Mouse (Mus musculus) MEL (cell line): Measurements from ENCODE around the gene Dock3. TPM values are rescaled to one million over a fixed set of nuclear protein-coding genes. Genes with fewer than 3 reads are reported as not detected.
"Not testable (repeated sequence)": the region's sequence is repeated elsewhere in the genome, so short reads cannot be mapped to it uniquely, and the experiment has no call there.

ENCODE experiments used
- DNase-seq: peaks from one replicate; pipeline ENCODE4 v3.0.0; 2011; ENCODE audit warnings: low read depth, low spot score
- H3K27ac ChIP-seq: 2 replicates; pipeline ENCODE4 v1.5.1; 2012; ENCODE audit warnings: low read depth, mild to moderate bottlenecking, control low read depth, low read length, moderate library complexity; ENCODE audit not compliant: control insufficient read depth
- H3K27me3 ChIP-seq, 2 experiments: fragments of 150-350 bp in 1 of 2; sonication (generic) in 1 of 2; 2 replicates each; pipeline ENCODE4 v1.6.1; 2012; ENCODE audit warnings: low read length in 2 of 2, mild to moderate bottlenecking in 2 of 2, improper control_type of control experiment in 1 of 2, moderate library complexity in 1 of 2; ENCODE audit not compliant: insufficient read depth in 2 of 2, control insufficient read depth in 1 of 2
- H3K36me3 ChIP-seq, 2 experiments: 2 replicates each; pipeline ENCODE4 v1.6.1; 2012 to 2014; ENCODE audit warnings: low read length in 2 of 2, improper control_type of control experiment in 1 of 2, inconsistent platforms in 1 of 2, mild to moderate bottlenecking in 1 of 2; ENCODE audit not compliant: insufficient read depth in 2 of 2, control insufficient read depth in 1 of 2
- H3K4me1 ChIP-seq, 2 experiments: fragments of 150-350 bp in 1 of 2; sonication (generic) in 1 of 2; 2 replicates each; pipeline ENCODE4 v1.6.1; 2012; ENCODE audit warnings: low read length in 2 of 2, improper control_type of control experiment in 1 of 2, mild to moderate bottlenecking in 1 of 2; ENCODE audit not compliant: insufficient read depth in 2 of 2, control insufficient read depth in 1 of 2
- H3K4me3 ChIP-seq, 2 experiments: fragments of 150-350 bp in 1 of 2; sonication (generic) in 1 of 2; 2 replicates each; pipeline ENCODE4 v1.5.1; 2012; ENCODE audit warnings: low read depth in 2 of 2, low read length in 2 of 2, mild to moderate bottlenecking in 2 of 2, moderate library complexity in 2 of 2, control low read depth in 1 of 2, improper control_type of control experiment in 1 of 2; ENCODE audit not compliant: control insufficient read depth in 1 of 2, insufficient read depth in 1 of 2
- H3K79me2 ChIP-seq: 2 replicates; pipeline ENCODE4 v1.6.1; 2012; ENCODE audit warnings: mild to moderate bottlenecking, low read length, moderate library complexity; ENCODE audit not compliant: control insufficient read depth, poor library complexity, insufficient read depth
- H3K9ac ChIP-seq: 2 replicates; pipeline ENCODE4 v1.6.1; 2012; ENCODE audit warnings: low read depth, mild to moderate bottlenecking, control low read depth, low read length, moderate library complexity; ENCODE audit not compliant: control insufficient read depth, poor library complexity, severe bottlenecking
- H3K9me3 ChIP-seq: fragments of 150-350 bp; sonication (generic); replicated peaks from 2 replicates; pipeline ENCODE4 v1.6.1; 2012; ENCODE audit warnings: mild to moderate bottlenecking, low read length, improper control_type of control experiment, moderate library complexity; ENCODE audit not compliant: insufficient read depth
- BHLHE40 ChIP-seq: IDR thresholded peaks from 2 replicates; pipeline ENCODE4 v1.6.1; 2012; ENCODE audit warnings: low read depth, mild to moderate bottlenecking, inconsistent platforms, low read length, improper control_type of control experiment, borderline replicate concordance
- CTCF ChIP-seq, 3 experiments: IDR thresholded peaks in 2 of 3; conservative IDR thresholded peaks in 1 of 3; 2 replicates each; pipeline ENCODE4 v1.5.1; 2011 to 2012; ENCODE audit warnings: low read length in 3 of 3, low read depth in 2 of 3, mild to moderate bottlenecking in 2 of 3, improper control_type of control experiment in 1 of 3, inconsistent platforms in 1 of 3, mixed read lengths in 1 of 3, moderate library complexity in 1 of 3; ENCODE audit not compliant: control insufficient read depth in 1 of 3, insufficient read depth in 1 of 3, poor library complexity in 1 of 3, severe bottlenecking in 1 of 3
- EP300 ChIP-seq, 2 experiments: IDR thresholded peaks; 2 replicates each; pipeline ENCODE4 v1.6.1; 2011; ENCODE audit warnings: improper control_type of control experiment in 2 of 2, low read length in 2 of 2, low read depth in 1 of 2, mild to moderate bottlenecking in 1 of 2
- GABPA ChIP-seq: IDR thresholded peaks from 2 replicates; pipeline ENCODE4 v1.6.1; 2012; ENCODE audit warnings: low read depth, mild to moderate bottlenecking, inconsistent platforms, low read length, improper control_type of control experiment, moderate library complexity
- KAT2A ChIP-seq: conservative IDR thresholded peaks from 2 replicates; pipeline ENCODE4 v1.6.1; 2012; ENCODE audit warnings: low read depth, low read length, improper control_type of control experiment, inconsistent platforms
- MAFK ChIP-seq: IDR thresholded peaks from 2 replicates; pipeline ENCODE4 v1.6.1; 2011; ENCODE audit warnings: low read depth, mild to moderate bottlenecking, low read length, improper control_type of control experiment, borderline replicate concordance
- MAZ ChIP-seq: IDR thresholded peaks from 2 replicates; pipeline ENCODE4 v1.6.1; 2012; ENCODE audit warnings: low read depth, mild to moderate bottlenecking, inconsistent platforms, low read length, improper control_type of control experiment
- RAD21 ChIP-seq: IDR thresholded peaks from 2 replicates; pipeline ENCODE4 v1.6.1; 2011; ENCODE audit warnings: mild to moderate bottlenecking, low read depth, low read length, improper control_type of control experiment
- SMC3 ChIP-seq: IDR thresholded peaks from 2 replicates; pipeline ENCODE4 v1.6.1; 2011; ENCODE audit warnings: low read depth, low read length, improper control_type of control experiment
- TAL1 ChIP-seq: IDR thresholded peaks from 2 replicates; pipeline ENCODE4 v1.6.1; 2012; ENCODE audit warnings: mild to moderate bottlenecking, inconsistent platforms, low read length, moderate library complexity, mixed read lengths
- UBTF ChIP-seq: IDR thresholded peaks from 2 replicates; pipeline ENCODE4 v1.6.1; 2012; ENCODE audit warnings: low read depth, mild to moderate bottlenecking, inconsistent platforms, low read length, improper control_type of control experiment, moderate library complexity, borderline replicate concordance; ENCODE audit not compliant: insufficient read depth
- ZC3H11A ChIP-seq: IDR thresholded peaks from 2 replicates; pipeline ENCODE4 v1.6.1; 2012; ENCODE audit warnings: low read depth, mild to moderate bottlenecking, inconsistent platforms, low read length, improper control_type of control experiment
- ZKSCAN1 ChIP-seq: IDR thresholded peaks from 2 replicates; pipeline ENCODE4 v1.6.1; 2012; ENCODE audit warnings: low read depth, mild to moderate bottlenecking, inconsistent platforms, low read length, improper control_type of control experiment, moderate library complexity
- polyA plus RNA-seq, 2 experiments: library from polyadenylated mRNA; stranded (reverse) in 1 of 2; unstranded in 1 of 2; fragments of >175 nt in 1 of 2; fragments of >200 nt in 1 of 2; gene quantifications; 2 replicates each; pipeline versions ENCODE4 v1.2.1 to v1.2.4; 2012; ENCODE audit warnings: low replicate concordance in 2 of 2, low read depth in 1 of 2; ENCODE audit not compliant: insufficient read length in 2 of 2, insufficient read depth in 1 of 2, missing spikeins in 1 of 2
- total RNA-seq: library from RNA; depleted of rRNA; stranded (reverse); fragments of 300-350 nt; gene quantifications from 2 replicates; pipeline ENCODE4 v1.2.3, GENCODE M21; 2012

Gene Dock3
- total and polyA plus RNA-seq, 3 experiments = 0.03 to 0.08 TPM; not detected in 1

DNA sequence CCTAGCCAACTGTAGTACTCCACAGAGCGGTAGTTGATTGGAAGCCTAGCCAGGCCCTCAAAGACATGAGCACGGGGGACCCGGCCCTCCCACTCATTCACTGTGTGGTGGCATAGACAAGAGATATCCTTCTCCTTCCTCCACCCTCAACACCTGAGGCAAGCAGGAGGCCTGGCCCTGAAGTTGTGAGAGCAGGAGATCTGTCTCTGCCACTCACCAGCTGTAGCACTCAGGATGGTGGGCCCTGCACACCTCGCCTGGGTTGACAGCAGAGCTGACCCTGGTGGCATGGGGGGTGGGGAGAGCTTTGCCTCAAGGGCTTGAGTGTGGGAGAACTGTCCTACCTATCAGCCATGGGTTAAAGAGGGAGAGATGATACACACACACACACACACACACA is 65.9 kb downstream of the Dock3 start:
- no peak overlapping the region for H3K27ac ChIP-seq
- no peak overlapping the region for H3K9ac ChIP-seq
- H3K9me3 ChIP-seq = no peaks in the 10 kb centered on the region
- no peaks in the 10 kb centered on the region for H3K4me1 ChIP-seq
- H3K79me2 ChIP-seq = no peaks in the 10 kb centered on the region
- DNase-seq = no peak
- TF ChIP-seq BHLHE40 (no peak), KAT2A (no peak)
- peaks cover 9 to 18% of the 10 kb centered on the region in 2 experiments for H3K27me3 ChIP-seq
- H3K36me3 ChIP-seq = no peaks in the 10 kb centered on the region
- H3K4me3 ChIP-seq = no peak overlapping the region

DNA sequence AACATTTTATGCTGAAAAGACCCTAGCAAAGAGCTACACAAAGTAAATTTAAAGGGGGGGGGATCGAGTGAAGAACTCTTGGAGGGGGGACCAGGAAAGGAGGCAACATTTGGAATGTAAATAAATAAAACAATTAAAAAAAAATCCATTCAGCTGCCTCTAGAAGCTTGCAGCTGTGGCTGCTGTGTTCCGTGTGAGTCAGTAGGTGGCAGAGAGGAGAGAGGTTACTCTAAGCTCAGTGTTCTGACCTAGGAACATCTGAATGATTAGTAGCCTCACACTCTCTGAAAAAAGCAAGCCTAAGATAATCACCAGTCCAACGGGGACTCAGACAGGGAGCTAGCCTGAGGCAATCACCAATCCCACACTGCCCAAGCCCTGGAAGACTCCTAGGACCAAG is 66.9 kb downstream of the Dock3 start:
- peaks cover 9 to 12% of the 10 kb centered on the region in 2 experiments for H3K27me3 ChIP-seq

GRCm38 (mm10) chr9:107156388-107156787 is 75.3 kb downstream of the Dock3 start:
- not testable (repeated sequence) for H3K36me3 ChIP-seq, H3K27me3 ChIP-seq, H3K9me3 ChIP-seq, H3K4me1 ChIP-seq, H3K27ac ChIP-seq, H3K79me2 ChIP-seq, DNase-seq, H3K9ac ChIP-seq, H3K4me3 ChIP-seq

More for the DNA sequence above, 66.9 kb downstream of the Dock3 start:
- no peaks in the 10 kb centered on the region for H3K36me3 ChIP-seq
- H3K4me3 ChIP-seq = no peak overlapping the region
- H3K9ac ChIP-seq = no peak overlapping the region
- no peak overlapping the region for H3K27ac ChIP-seq
- peak; percentile 18 for DNase-seq
- no peaks in the 10 kb centered on the region for H3K79me2 ChIP-seq
- no peaks in the 10 kb centered on the region for H3K9me3 ChIP-seq
- no peak for TF ChIP-seq ZKSCAN1
- TF ChIP-seq SMC3 = peak; percentile 61
- peak; percentile 31 for TF ChIP-seq RAD21
- TF ChIP-seq GABPA = no peak
- peak in 2 of 3 experiments; percentile 27 to 48; a peak in 3 of 6 replicates for TF ChIP-seq CTCF (IDR thresholded peaks at IDR 0.05 in 2 of 3, conservative IDR thresholded peaks at IDR 0.05 in 1 of 3; ENCODE audit: control insufficient read depth in 1 of 3, insufficient read depth in 1 of 3, low read depth in 2 of 3, low read length in 3 of 3, poor library complexity in 1 of 3, severe bottlenecking in 1 of 3)
- TF ChIP-seq ZC3H11A = peak; percentile 20; the same call in 1 of the 2 replicates
- no peaks in the 10 kb centered on the region for H3K4me1 ChIP-seq

GRCm38 (mm10) chr9:107112791-107113190 is 118.9 kb downstream of the Dock3 start:
- DNase-seq = no peak
- H3K4me3 ChIP-seq = no peak overlapping the region
- no peaks in the 10 kb centered on the region for H3K36me3 ChIP-seq
- TF ChIP-seq MAZ (no peak), EP300 (IDR thresholded peaks at IDR 0.05; ENCODE audit: low read depth in 1 of 2, low read length in 2 of 2) (no peak), TAL1 (no peak), UBTF (no peak), MAFK (no peak), GABPA (no peak)
- TF ChIP-seq, all 39 proteins: peak for 0
- H3K79me2 ChIP-seq = no peaks in the 10 kb centered on the region
- H3K9me3 ChIP-seq = no peaks in the 10 kb centered on the region
- H3K9ac ChIP-seq = no peak overlapping the region
- peaks cover 1 to 25% of the 10 kb centered on the region in 2 experiments; a peak in 3 of 4 replicates for H3K27me3 ChIP-seq
- H3K4me1 ChIP-seq = no peaks in the 10 kb centered on the region
- no peak overlapping the region for H3K27ac ChIP-seq
